Comparison of ENCODE assay signal across 12 mouse cellular contexts in the genomic region with DNA sequence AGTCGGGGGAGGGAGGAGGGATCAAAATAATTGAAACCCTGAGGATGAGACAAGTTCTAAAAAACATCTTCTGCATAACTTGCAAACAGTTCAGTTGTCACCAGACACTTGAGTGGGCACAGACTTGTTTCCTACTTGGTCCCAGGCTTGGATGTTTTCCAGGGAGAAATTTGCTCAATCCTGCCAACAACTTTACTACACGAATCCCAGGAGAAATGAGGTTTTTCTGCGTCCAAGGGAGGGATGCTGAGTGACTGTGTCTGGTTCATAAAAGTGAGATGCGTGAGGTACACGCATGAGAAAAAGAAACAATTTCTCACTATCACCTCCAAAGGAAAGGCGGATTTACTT. TPM values are rescaled to one million over a fixed set of nuclear protein-coding genes. Genes with fewer than 3 reads are reported as not detected.
DNase-seq lines count a peak whose midpoint lies in the region; ATAC-seq and TF ChIP-seq lines count a peak whose summit lies in the region.
"Had no signal": no experiment of that assay in that cellular context is flagged by ENCODE, and none has a peak within 500 bp of the region (broad histone marks: within the 10 kb centered on the region; RNA-seq: fewer than 3 reads in every experiment).

No protein-coding gene starts in this region.

- TF ChIP-seq CTCF in hindbrain, postnatal 0 days (IDR thresholded peaks at IDR 0.05; ENCODE audit: low read depth) = no peak

- peak overlapping the region; percentile 37; the same call in 1 of the 2 replicates for H3K27ac ChIP-seq in forebrain, embryonic 13.5 days
- no peak overlapping the region for H3K27ac ChIP-seq in forebrain, embryonic 10.5 days
- H3K27ac ChIP-seq in hindbrain, postnatal 0 days = no peak overlapping the region
- H3K27ac ChIP-seq in hindbrain, embryonic 11.5 days (ENCODE audit: low read depth, low read length) = no peak overlapping the region
- H3K27ac ChIP-seq in neural tube, embryonic 11.5 days (ENCODE audit: low read depth, low read length) = 0 out of 2 replicates have a peak overlapping the region, but pooled peaks have one; percentile 17
- H3K27ac ChIP-seq in neural tube, embryonic 15.5 days (replicated peaks) = peak overlapping the region; percentile 13; the same call in 1 of the 2 replicates

- 0 out of 2 replicates have a peak, but pooled peaks cover under 1% of the 10 kb centered on the region for H3K36me3 ChIP-seq in forebrain, embryonic 13.5 days (ENCODE audit: poor library complexity, severe bottlenecking)
- H3K36me3 ChIP-seq in forebrain, embryonic 10.5 days (replicated peaks) = no peaks in the 10 kb centered on the region
- no peaks in the 10 kb centered on the region for H3K36me3 ChIP-seq in hindbrain, postnatal 0 days (ENCODE audit: insufficient read depth, low read length)
- no peaks in the 10 kb centered on the region for H3K36me3 ChIP-seq in hindbrain, embryonic 11.5 days (ENCODE audit: control insufficient read depth, insufficient read depth, low read length)
- H3K36me3 ChIP-seq in neural tube, embryonic 11.5 days (ENCODE audit: control insufficient read depth, insufficient read depth, low read length) = no peaks in the 10 kb centered on the region
- no peaks in the 10 kb centered on the region for H3K36me3 ChIP-seq in neural tube, embryonic 15.5 days
- H3K36me3 ChIP-seq: stomach, embryonic 15.5 days had no signal

- H3K4me3 ChIP-seq in forebrain, embryonic 13.5 days = no peak overlapping the region
- no peak overlapping the region for H3K4me3 ChIP-seq in forebrain, embryonic 10.5 days
- no peak overlapping the region for H3K4me3 ChIP-seq in hindbrain, postnatal 0 days (ENCODE audit: low read length)
- no peak overlapping the region for H3K4me3 ChIP-seq in hindbrain, embryonic 11.5 days (ENCODE audit: low read depth, low read length)
- H3K4me3 ChIP-seq in neural tube, embryonic 11.5 days (ENCODE audit: low read depth, low read length) = no peak overlapping the region
- no peak overlapping the region for H3K4me3 ChIP-seq in neural tube, embryonic 15.5 days (replicated peaks)
- H3K4me3 ChIP-seq: stomach, embryonic 15.5 days had no signal

- no peak overlapping the region; the same call in 1 of the 2 replicates for H3K9ac ChIP-seq in forebrain, embryonic 13.5 days
- H3K9ac ChIP-seq in hindbrain, postnatal 0 days (replicated peaks; ENCODE audit: low read length) = no peak overlapping the region
- no peak overlapping the region for H3K9ac ChIP-seq in hindbrain, embryonic 11.5 days (ENCODE audit: low read depth, low read length)
- no peak overlapping the region for H3K9ac ChIP-seq in neural tube, embryonic 11.5 days (ENCODE audit: low read length)
- no peak overlapping the region for H3K9ac ChIP-seq in neural tube, embryonic 15.5 days (replicated peaks)
- H3K9ac ChIP-seq: stomach, embryonic 15.5 days had no signal

- ATAC-seq in forebrain, embryonic 13.5 days = no peak
- no peak for ATAC-seq in hindbrain, postnatal 0 days
- ATAC-seq in hindbrain, embryonic 11.5 days (ENCODE audit: low FRiP score) = no peak
- ATAC-seq in neural tube, embryonic 11.5 days (ENCODE audit: insufficient read depth, low FRiP score, low TSS enrichment) = no peak
- ATAC-seq in neural tube, embryonic 15.5 days (ENCODE audit: low FRiP score) = no peak

- no peaks in the 10 kb centered on the region for H3K9me3 ChIP-seq in forebrain, embryonic 13.5 days (replicated peaks)
- no peaks in the 10 kb centered on the region for H3K9me3 ChIP-seq in forebrain, embryonic 10.5 days
- H3K9me3 ChIP-seq in hindbrain, postnatal 0 days (ENCODE audit: low read length) = no peaks in the 10 kb centered on the region
- H3K9me3 ChIP-seq in hindbrain, embryonic 11.5 days (ENCODE audit: control insufficient read depth, low read length) = no peaks in the 10 kb centered on the region
- H3K9me3 ChIP-seq in neural tube, embryonic 11.5 days (ENCODE audit: control insufficient read depth, low read length) = no peaks in the 10 kb centered on the region
- H3K9me3 ChIP-seq in neural tube, embryonic 15.5 days (replicated peaks) = no peaks in the 10 kb centered on the region
- H3K9me3 ChIP-seq: stomach, embryonic 15.5 days had no signal

- no peak overlapping the region for H3K4me2 ChIP-seq in forebrain, embryonic 13.5 days
- no peak overlapping the region for H3K4me2 ChIP-seq in hindbrain, postnatal 0 days (ENCODE audit: low read depth, low read length)
- H3K4me2 ChIP-seq in hindbrain, embryonic 11.5 days (replicated peaks; ENCODE audit: low read depth, low read length) = no peak overlapping the region
- H3K4me2 ChIP-seq in neural tube, embryonic 11.5 days (ENCODE audit: low read depth) = no peak overlapping the region
- H3K4me2 ChIP-seq in neural tube, embryonic 15.5 days = no peak overlapping the region
- H3K4me2 ChIP-seq: stomach, embryonic 15.5 days had no signal

- H3K27me3 ChIP-seq in forebrain, embryonic 13.5 days = 0 out of 2 replicates have a peak, but pooled peaks cover 3% of the 10 kb centered on the region
- H3K27me3 ChIP-seq in forebrain, embryonic 10.5 days (ENCODE audit: poor library complexity, severe bottlenecking) = no peaks in the 10 kb centered on the region
- no peaks in the 10 kb centered on the region for H3K27me3 ChIP-seq in hindbrain, postnatal 0 days (ENCODE audit: insufficient read depth, low read length)
- no peaks in the 10 kb centered on the region for H3K27me3 ChIP-seq in hindbrain, embryonic 11.5 days (ENCODE audit: control insufficient read depth, insufficient read depth, low read length)
- no peaks in the 10 kb centered on the region for H3K27me3 ChIP-seq in neural tube, embryonic 11.5 days (ENCODE audit: control insufficient read depth, insufficient read depth, low read length)
- no peaks in the 10 kb centered on the region for H3K27me3 ChIP-seq in neural tube, embryonic 15.5 days (replicated peaks)
- H3K27me3 ChIP-seq: stomach, embryonic 15.5 days had no signal

- WGBS in forebrain, embryonic 13.5 days = 41% methylated on average over 6 of the region's 6 CpGs
- WGBS in forebrain, embryonic 10.5 days = 54% methylated on average over 6 of the region's 6 CpGs
- WGBS in hindbrain, postnatal 0 days = 32% methylated on average over 6 of the region's 6 CpGs
- WGBS in hindbrain, embryonic 11.5 days = 59% methylated on average over 6 of the region's 6 CpGs
- whole genome bisulfite sequencing in neural tube, embryonic 11.5 days = 64% methylated on average over 6 of the region's 6 CpGs
- 39% methylated on average over 6 of the region's 6 CpGs for WGBS in neural tube, embryonic 15.5 days

- DNase-seq in forebrain, embryonic 10.5 days (ENCODE audit: extremely low spot score, low spot score) = no peak
- DNase-seq in hindbrain, postnatal 0 days (ENCODE audit: low spot score) = peak; percentile 49
- DNase-seq in hindbrain, embryonic 11.5 days (ENCODE audit: low spot score) = no peak
- DNase-seq in neural tube, embryonic 11.5 days (ENCODE audit: low spot score) = no peak
- no peak for DNase-seq in neural tube, embryonic 10.5 days (ENCODE audit: extremely low spot score, low spot score)
- DNase-seq in adrenal gland, adult (ENCODE audit: inconsistent age in 2 of 2, low spot score in 1 of 2) = no peak
- DNase-seq: gastrocnemius, postnatal 10 days; lung, postnatal 36 days had no signal

- H3K4me1 ChIP-seq in forebrain, embryonic 13.5 days = peaks cover 85% of the 10 kb centered on the region
- H3K4me1 ChIP-seq in forebrain, embryonic 10.5 days = peaks cover 78% of the 10 kb centered on the region
- H3K4me1 ChIP-seq in hindbrain, postnatal 0 days (ENCODE audit: insufficient read depth, low read length) = peaks cover 25% of the 10 kb centered on the region
- H3K4me1 ChIP-seq in hindbrain, embryonic 11.5 days (replicated peaks; ENCODE audit: control insufficient read depth, insufficient read depth, low read length) = peaks cover 32% of the 10 kb centered on the region
- peaks cover 45% of the 10 kb centered on the region for H3K4me1 ChIP-seq in neural tube, embryonic 11.5 days (ENCODE audit: control insufficient read depth, insufficient read depth, low read length)
- peaks cover 75% of the 10 kb centered on the region for H3K4me1 ChIP-seq in neural tube, embryonic 15.5 days

RNA-seq across cellular contexts. Expression of a gene that starts 38.5 kb away (rescaled TPM):
- 26.7 and 27.2 TPM in 2 replicates for polyA plus RNA-seq in forebrain, embryonic 13.5 days (2015; fragmentation: Nextera tagmentation; extraction: Ambion mirVana)
- 13.1 and 15.4 TPM in 2 replicates for polyA plus RNA-seq in forebrain, embryonic 10.5 days (2016; fragmentation: Nextera tagmentation; extraction: Ambion mirVana)
- 62.2 and 62.8 TPM in 2 replicates for total RNA-seq in hindbrain, postnatal 0 days (2014; rRNA removed)
- polyA plus RNA-seq in hindbrain, postnatal 0 days (2015; fragmentation: Nextera tagmentation; extraction: Ambion mirVana) = 11.5 and 12.2 TPM in 2 replicates
- polyA plus RNA-seq in hindbrain, embryonic 11.5 days (2014; fragmentation: Nextera tagmentation; extraction: Ambion mirVana) = 12.2 and 12.9 TPM in 2 replicates
- 11.6 TPM in 2 replicates for polyA plus RNA-seq in neural tube, embryonic 11.5 days (2014; fragmentation: Nextera tagmentation; extraction: Ambion mirVana)
- 16.3 and 16.8 TPM in 2 replicates for polyA plus RNA-seq in neural tube, embryonic 15.5 days (2015; fragmentation: Nextera tagmentation; extraction: Ambion mirVana)
- total RNA-seq: MEL had no signal

Comparison
In these comparisons a context has a peak if more than half of its experiments do, and no peak if none do; other contexts are left out.
1. H3K27ac ChIP-seq: peak in forebrain, embryonic 13.5 days (single experiment), neural tube, embryonic 11.5 days (single experiment) and neural tube, embryonic 15.5 days (single experiment); none in forebrain, embryonic 10.5 days (single experiment), hindbrain, postnatal 0 days (single experiment) and hindbrain, embryonic 11.5 days (single experiment).